26 mouse cellular contexts compared by ENCODE assay signal in the genomic region with DNA sequence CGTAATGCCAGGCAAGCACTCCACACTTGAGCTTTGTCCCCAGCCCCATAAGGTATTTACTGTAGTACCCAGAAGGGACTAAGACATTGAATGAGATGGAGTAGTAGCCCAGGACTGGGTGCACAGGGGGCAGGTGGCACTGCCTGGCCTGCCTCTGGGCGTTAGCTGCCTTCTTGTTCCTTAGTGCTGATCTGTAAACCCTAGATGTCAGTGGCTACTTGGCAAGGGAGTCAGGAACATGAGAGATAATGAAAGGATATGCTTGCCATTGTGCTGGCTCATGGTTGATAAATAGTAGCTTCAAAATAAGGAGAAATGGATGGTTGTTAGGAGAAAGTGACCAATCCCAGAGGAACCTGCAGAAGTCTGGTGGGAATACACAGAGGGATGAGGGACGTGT.
DNase-seq lines count a peak whose midpoint lies in the region; ATAC-seq and TF ChIP-seq lines count a peak whose summit lies in the region.
"Had no signal": no experiment of that assay in that cellular context is flagged by ENCODE, and none has a peak within 500 bp of the region (broad histone marks: within the 10 kb centered on the region; RNA-seq: fewer than 3 reads in every experiment).

No protein-coding gene starts in this region.

- no peaks in the 10 kb centered on the region for H3K36me3 ChIP-seq in heart, adult 2 months (ENCODE audit: control insufficient read depth, insufficient read depth, low read length)
- H3K36me3 ChIP-seq: heart, embryonic 12.5 days; hindbrain, embryonic 12.5 days; kidney, embryonic 15.5 days; midbrain, embryonic 12.5 days; neural tube, embryonic 12.5 days had no signal

- H3K4me3 ChIP-seq in heart, adult 2 months, result no peak overlapping the region
- H3K4me3 ChIP-seq in brown adipose tissue, adult 24 weeks (ENCODE audit: insufficient read depth, low read depth, low read length), result no peak overlapping the region
- H3K4me3 ChIP-seq: forebrain, embryonic 13.5 days; heart, embryonic 12.5 days; hindbrain, embryonic 12.5 days; kidney, embryonic 15.5 days; left cerebral cortex, adult 2 months; liver, embryonic 15.5 days; midbrain, embryonic 12.5 days; neural tube, embryonic 12.5 days had no signal

- ATAC-seq in erythroblast, adult 5-6 weeks (replicated peaks; ENCODE audit: low FRiP score, poor library complexity, severe bottlenecking), result 0 out of 2 replicates have a peak, but pooled peaks have one; percentile 12
- peak; percentile 66 for ATAC-seq in megakaryocyte progenitor cell, adult 5-6 weeks (replicated peaks; ENCODE audit: poor library complexity)
- ATAC-seq: activated CD4-positive, CD25-positive, alpha-beta regulatory T cell, adult 4 months; forebrain, embryonic 13.5 days had no signal

- TF ChIP-seq CTCF in heart, adult 2 months (IDR thresholded peaks at IDR 0.05), result no peak

- intact Hi-C loops in heart, adult 2 months (cut with DNase I), result no loop called here
- intact Hi-C loops in heart, postnatal 10 days (cut with DNase I), result no loop called here

- no peaks in the 10 kb centered on the region for H3K27me3 ChIP-seq in heart, adult 2 months (ENCODE audit: control insufficient read depth, insufficient read depth, low read length)
- H3K27me3 ChIP-seq: forebrain, embryonic 13.5 days; heart, embryonic 12.5 days; hindbrain, embryonic 12.5 days; kidney, embryonic 15.5 days; liver, embryonic 15.5 days; neural tube, embryonic 12.5 days had no signal

- peaks cover 9% of the 10 kb centered on the region for H3K4me1 ChIP-seq in heart, adult 2 months (ENCODE audit: control insufficient read depth, insufficient read depth, low read length)
- peaks cover 12% of the 10 kb centered on the region; the same call in 1 of the 2 replicates for H3K4me1 ChIP-seq in brown adipose tissue, adult 24 weeks (ENCODE audit: control insufficient read depth, insufficient read depth, insufficient read length, low read length)

- no peaks in the 10 kb centered on the region for H3K79me2 ChIP-seq in heart, adult 2 months (replicated peaks; ENCODE audit: control insufficient read depth, insufficient read depth, low read length)

- TF ChIP-seq EP300 in heart, adult 2 months (IDR thresholded peaks at IDR 0.05; ENCODE audit: insufficient read depth, low read depth, low read length), result no peak

- peak overlapping the region; percentile 33; the same call in 1 of the 2 replicates for H3K27ac ChIP-seq in heart, adult 2 months
- peak overlapping the region; percentile 29; the same call in 1 of the 2 replicates for H3K27ac ChIP-seq in brown adipose tissue, adult 24 weeks (replicated peaks; ENCODE audit: low read depth, low read length)
- H3K27ac ChIP-seq: forebrain, embryonic 13.5 days; hindbrain, embryonic 12.5 days; kidney, embryonic 15.5 days; left cerebral cortex, adult 2 months; liver, embryonic 15.5 days; midbrain, embryonic 12.5 days; neural tube, embryonic 12.5 days had no signal

- DNase-seq in heart, adult 2 months, result no peak
- no peak for DNase-seq in heart, postnatal 10 days
- no peak for DNase-seq in natural killer cell, adult 2 months (ENCODE audit: low spot score in 2 of 2)
- DNase-seq in thymus, postnatal 10 days (ENCODE audit: low spot score in 2 of 2), result no peak
- DNase-seq: adrenal gland, postnatal 10 days; cerebellum, postnatal 10 days; gastrocnemius, postnatal 10 days; heart, postnatal 14 days; kidney, adult 11 months; kidney, postnatal 4 days; layer of hippocampus, adult 9-11 months; right cerebral cortex, postnatal 14 days; spleen, adult 18-20 months; thymus, postnatal 14 days had no signal

- H3K9ac ChIP-seq in heart, adult 2 months (ENCODE audit: low read depth, low read length), result no peak overlapping the region
- H3K9ac ChIP-seq: forebrain, embryonic 13.5 days; heart, embryonic 12.5 days; hindbrain, embryonic 12.5 days; kidney, embryonic 15.5 days; liver, embryonic 15.5 days; midbrain, embryonic 12.5 days; neural tube, embryonic 12.5 days had no signal

- no peak for TF ChIP-seq POLR2A in heart, adult 2 months (IDR thresholded peaks at IDR 0.05; ENCODE audit: insufficient read depth, low read depth, low read length)

- 80% methylated on average over 3 of the region's 3 CpGs for WGBS in heart, adult 2 months
